Mouse (Mus musculus) adrenal gland, postnatal 36 days (tissue): Measurements from ENCODE around the gene Mettl24. TPM values are rescaled to one million over a fixed set of nuclear protein-coding genes. Genes with fewer than 3 reads are reported as not detected.
"Not testable (repeated sequence)": the region's sequence is repeated elsewhere in the genome, so short reads cannot be mapped to it uniquely, and the experiment has no call there.

ENCODE experiments used
- DNase-seq, 2 experiments: peaks; one replicate each; pipeline ENCODE4 v3.0.0; 2021; ENCODE audit warnings: mixed read lengths in 1 of 2
- total RNA-seq, 2 experiments: library from RNA; stranded (reverse); gene quantifications; 2 replicates each; pipeline ENCODE4 v1.2.3; 2021

Mettl24 gene
- total RNA-seq, 2 experiments from 2014 or later, result 7.8 to 8.5 TPM

DNA sequence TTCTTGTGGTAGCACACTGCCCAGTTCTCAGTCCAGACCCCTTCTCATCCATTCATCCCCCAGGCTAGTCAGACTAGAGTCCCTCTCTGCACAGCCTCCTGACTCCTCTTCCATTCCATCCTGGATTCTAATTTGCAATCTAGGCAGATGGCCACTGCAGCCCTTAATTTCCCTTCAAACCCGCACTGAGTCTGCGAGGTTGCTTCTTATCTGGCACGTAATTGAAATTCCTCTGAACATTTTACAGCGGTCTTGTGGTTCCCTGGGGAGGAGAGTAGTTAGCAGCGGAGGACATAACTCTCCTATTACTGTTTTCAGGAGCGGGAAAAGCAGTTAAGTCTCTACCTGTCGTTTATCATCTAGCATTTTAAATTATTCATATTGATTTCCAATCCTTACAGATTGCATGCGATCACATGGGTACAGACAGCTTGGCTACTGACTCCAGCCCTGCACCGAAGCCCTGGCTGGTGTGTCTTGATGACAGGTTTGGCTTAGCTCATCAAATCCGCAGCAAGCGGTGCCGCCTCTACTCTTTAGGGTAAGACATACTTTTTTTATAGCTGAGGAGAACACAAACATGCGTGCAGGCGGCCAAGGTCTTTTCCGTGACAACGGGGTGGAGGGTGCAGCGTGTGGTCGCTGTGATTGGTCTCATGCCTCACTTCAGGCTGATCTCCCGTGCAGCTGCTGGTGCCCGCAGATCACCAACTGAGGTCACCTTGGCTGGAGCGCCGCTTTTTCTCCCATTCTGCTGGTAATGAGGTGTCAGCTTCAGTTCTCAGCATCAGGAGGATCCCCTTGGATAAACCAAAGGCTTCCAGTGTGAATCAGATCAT is 54.4 kb downstream of the Mettl24 start:
- no peak for DNase-seq

DNA sequence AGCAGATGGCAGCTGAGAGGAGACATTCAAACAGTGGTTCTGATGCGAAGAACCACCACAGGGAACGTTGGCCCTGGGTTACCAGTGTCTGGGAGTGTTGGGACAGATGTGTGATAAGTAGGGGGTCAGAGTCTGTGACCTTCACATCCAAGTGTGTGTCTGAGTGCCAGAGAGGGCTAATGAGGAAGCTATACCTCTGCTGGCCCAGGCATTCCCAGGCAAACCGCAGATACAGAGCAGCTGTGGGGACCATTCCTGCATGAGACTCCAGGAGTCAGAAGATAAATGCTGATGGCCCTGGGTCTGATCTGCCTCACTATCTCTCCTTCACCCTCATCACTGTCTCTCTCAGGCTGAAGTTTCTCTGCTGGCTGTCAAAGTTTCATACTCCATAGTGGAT is 57.6 kb downstream of the Mettl24 start:
- no peak for DNase-seq

GRCm38 (mm10) chr10:40750293-40751047 is 67.4 kb downstream of the Mettl24 start:
- peak; percentile 19 to 21 for DNase-seq

- DNase-seq, result peak in 1 of 2 experiments; percentile 21
Measured at GRCm38 (mm10) chr10:40751157-40751556, 68.1 kb downstream of the Mettl24 start.

DNA sequence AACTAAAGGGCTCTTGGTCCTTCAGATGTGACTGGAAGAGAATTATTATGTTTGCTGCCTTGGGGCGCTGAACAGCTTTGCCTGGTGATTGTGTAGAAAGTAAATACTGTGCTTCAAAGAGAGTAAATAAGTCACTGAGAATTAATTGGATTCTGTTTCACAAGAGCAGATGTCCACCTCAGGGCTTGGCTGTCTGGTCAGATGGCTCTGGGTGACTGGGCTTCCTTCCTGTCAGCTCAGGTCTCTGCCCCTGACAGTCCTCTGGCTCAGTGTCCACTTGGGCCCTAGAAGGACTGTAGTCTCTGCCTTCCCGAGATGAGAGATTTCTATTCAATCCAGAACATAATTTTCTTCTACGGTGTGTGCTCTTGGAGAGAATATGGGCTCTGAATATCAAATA is 70.0 kb downstream of the Mettl24 start:
- DNase-seq, result no peak

- peak in 1 of 2 experiments; percentile 18 for DNase-seq
Measured at GRCm38 (mm10) chr10:40758171-40759010, 75.3 kb downstream of the Mettl24 start.

DNA sequence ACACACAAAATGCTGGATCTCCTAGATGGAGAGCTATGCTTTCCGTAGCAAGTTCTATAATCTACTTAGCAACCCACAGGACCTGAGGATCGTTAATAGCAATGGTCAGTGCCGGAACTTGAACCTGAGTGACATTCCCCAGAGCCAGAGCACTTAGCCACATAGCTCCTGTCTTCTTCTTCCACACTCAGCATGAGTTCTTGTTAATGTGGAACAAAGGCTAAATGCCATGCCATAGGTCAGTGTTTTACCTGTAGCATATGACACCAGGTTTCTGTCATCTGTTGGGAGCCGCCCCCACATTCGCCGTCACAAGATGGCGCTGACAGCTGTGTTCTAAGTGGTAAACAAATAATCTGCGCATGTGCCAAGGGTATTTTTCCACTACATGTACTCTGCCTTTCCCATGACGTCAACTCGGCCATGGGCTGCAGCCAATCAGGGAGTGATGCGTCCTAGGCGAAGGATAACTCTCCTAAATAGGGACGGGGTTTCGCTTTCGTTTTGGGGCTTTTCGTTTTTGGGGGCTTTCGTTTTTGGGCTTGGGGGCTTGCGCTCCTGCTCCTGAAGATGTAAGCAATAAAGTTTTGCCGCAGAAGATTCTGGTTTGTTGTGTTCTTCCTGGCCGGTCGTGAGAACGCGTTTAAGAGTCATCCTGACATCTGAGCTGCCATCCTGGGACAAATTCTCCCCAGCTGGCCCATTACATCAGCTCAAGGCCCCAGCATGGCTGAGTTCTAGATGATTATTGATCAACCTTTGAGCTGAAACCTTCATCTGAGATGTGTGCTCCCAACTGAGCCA is 76.5 kb downstream of the Mettl24 start:
- not testable (repeated sequence) for DNase-seq

GRCm38 (mm10) chr10:40760195-40761009 is 77.3 kb downstream of the Mettl24 start:
- no peak for DNase-seq

GRCm38 (mm10) chr10:40761010-40761752 is 78.1 kb downstream of the Mettl24 start:
- no peak for DNase-seq

DNA sequence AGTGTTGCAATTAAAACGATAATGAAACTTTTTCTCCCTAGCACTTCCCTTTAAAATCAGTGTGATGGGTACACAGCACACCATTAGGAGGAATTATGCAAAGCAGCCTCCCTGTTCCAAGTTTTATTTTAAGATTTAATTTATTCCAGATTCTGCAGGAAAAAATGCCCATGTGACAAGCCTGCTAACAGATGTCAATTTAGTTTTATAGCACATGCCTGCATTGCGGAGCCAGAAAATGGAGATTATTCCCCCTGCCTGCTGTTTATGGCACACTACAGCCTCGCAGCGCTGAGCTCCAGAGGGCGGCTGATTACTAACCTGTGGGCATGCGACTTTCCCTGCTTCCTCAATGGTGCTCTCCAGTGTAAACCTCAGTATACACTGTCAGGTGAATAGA is 79.5 kb downstream of the Mettl24 start:
- DNase-seq, result no peak

DNA sequence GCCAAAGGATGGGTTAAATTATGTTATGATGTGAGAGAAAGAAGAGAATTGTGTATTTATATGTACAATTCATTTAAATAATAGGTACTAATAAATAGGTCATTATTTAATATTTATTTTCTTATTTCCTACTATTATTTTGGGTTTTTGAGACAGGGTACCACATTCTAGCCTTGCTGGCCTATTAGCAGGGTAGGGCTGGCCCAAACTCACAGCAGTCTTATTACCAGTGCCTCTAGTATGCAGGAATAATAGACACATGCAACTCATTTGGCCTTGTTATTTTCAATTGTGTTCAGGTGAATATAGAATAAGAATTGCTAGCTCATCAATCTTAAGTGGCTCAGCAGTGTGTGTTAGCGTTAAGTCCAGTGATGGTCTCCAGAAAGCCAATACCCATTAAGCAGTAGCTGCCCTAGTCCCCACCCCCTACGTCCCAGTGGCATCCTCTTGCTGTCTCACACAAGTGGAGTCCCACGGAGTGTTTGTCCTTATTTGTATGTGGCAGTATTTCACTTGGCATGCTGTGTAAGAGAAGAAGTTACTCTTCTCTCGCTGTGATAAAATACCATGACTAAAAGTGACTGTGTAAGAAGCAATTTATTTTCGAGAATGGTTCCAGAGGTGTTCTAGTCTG is 80.1 kb downstream of the Mettl24 start:
- no peak for DNase-seq

- DNase-seq, result no peak
Measured at GRCm38 (mm10) chr10:40772266-40772665, 89.2 kb downstream of the Mettl24 start.

GRCm38 (mm10) chr10:40775151-40775550 is 92.1 kb downstream of the Mettl24 start:
- no peak for DNase-seq

- no peak for DNase-seq
Measured at GRCm38 (mm10) chr10:40775655-40776054, 92.6 kb downstream of the Mettl24 start.

- no peak for DNase-seq
Measured at GRCm38 (mm10) chr10:40777171-40777570, 94.1 kb downstream of the Mettl24 start.

DNA sequence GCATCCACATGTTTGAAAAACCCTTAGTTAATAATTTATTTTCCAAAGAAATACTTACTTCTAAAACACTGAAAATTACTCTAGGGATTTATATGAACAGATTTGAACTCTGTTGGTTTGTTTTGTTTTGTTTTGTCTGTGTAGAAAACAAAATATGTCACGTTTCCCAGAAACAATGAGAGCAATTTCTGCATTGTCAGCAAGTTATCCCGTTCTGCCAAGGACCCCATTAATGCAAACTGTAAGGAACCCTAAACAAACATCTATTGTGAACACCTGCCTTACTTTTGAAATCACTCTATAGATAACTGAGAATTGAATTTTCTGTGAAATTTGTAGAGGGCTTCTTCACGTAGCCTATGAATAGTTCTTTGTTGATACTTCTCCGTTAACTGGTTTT is 95.4 kb downstream of the Mettl24 start:
- no peak for DNase-seq

DNA sequence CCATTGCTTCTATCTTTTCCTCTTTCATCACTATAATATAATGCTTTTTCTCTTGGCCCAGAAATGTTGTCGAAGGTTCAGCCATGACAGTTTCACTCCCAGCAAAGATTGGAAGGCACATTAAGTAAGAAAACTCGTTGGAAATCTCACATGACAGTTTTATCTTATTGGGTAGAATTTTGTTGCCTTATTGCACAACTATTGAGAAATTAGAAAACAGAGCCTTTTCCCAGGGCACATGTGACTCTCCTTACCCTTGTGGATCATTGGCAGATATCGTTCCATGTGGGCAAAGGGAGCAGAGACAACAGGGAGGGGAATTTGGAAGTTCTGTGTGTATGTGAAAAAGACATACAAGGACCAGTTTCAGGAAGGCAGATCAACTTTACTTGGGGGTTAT is 107.3 kb downstream of the Mettl24 start:
- DNase-seq, result no peak

DNA sequence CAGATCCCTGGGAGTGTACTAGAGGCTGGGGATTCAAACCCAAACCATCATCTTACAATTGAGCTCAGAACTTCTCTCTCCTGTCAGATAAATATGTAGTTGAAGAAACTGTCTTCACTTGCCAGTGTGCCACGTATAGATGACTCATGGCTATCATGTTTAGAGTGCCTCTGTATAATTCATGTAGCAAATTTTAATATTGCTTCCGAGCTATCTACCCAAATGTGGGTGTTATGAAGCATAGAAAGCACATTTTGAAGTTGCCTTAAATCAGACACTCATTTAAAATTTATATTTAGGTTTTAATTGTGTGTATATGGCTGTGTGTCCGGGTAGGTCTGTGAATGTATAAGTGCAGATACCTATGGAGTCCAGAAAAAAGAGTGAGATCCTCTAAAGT is 109.0 kb downstream of the Mettl24 start:
- DNase-seq, result no peak

DNA sequence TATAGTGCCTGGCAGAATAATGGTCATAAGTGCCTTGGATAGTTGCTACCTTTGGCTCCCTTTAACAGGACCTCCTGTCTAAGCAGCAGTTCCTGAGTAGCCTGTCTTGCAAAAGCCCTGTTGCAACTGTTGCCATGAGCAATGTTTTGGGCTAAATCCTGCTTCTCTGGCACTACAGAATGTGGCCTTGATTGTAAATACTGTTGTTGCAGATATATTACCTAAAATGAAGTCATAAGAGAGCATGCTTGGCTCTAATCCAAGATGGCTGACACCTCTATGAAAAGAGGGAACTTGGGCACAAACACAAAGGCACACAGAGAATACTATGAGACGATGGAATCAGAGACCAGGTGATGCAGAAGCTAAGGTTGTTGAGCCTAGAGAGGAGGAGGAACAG is 122.1 kb downstream of the Mettl24 start:
- DNase-seq, result peak; percentile 10 to 20
